Mouse (Mus musculus) lung, adult 2 months (tissue): ENCODE data around the gene Kidins220.

Experiments used
- CTCF ChIP-seq: fragments of 200-500 bp; IDR thresholded peaks from 2 replicates; pipeline ENCODE4 v1.5.1; 2011; ENCODE audit warnings: mild to moderate bottlenecking, low read length, control low read depth; ENCODE audit not compliant: insufficient read depth
- POLR2A ChIP-seq: fragments of 200-500 bp; IDR thresholded peaks from 2 replicates; pipeline ENCODE4 v1.6.1; 2011; ENCODE audit warnings: low read depth, mild to moderate bottlenecking, control low read depth, low read length, borderline replicate concordance; ENCODE audit errors: extremely low read depth

DNA sequence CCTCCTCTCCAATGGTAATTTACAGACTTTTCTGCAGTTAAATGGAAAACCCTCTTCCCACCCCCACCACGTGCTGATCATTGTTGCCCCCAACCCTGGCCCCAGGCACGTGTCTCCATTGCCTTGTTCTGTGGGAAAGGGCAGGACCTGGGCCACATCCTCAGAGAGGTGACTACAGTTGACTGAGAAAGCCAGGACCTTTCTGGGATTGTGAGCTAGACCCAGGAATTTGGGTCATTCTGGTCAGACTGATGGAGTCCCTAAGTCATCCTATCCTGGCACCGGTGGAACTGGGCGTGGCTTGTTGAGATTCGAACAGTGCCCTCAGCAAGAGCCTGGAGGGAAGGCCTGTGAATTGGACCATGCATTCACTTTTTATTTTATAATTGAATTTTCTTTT lies 126.7 kb downstream of the Kidins220 start:
- no peak for TF ChIP-seq CTCF
- no peak for TF ChIP-seq POLR2A
